Mouse (Mus musculus) lung, adult 2 months (tissue): ENCODE results near the gene Isoc2a. TPM values are rescaled to one million over a fixed set of nuclear protein-coding genes. Genes with fewer than 3 reads are reported as not detected.
A peak's percentile ranks its signal among the peaks of the same experiment; 100 is the strongest.

Source experiments
- DNase-seq: peaks from one replicate; pipeline ENCODE4 v3.0.0; 2022
- H3K4me1 ChIP-seq: fragments of 200-500 bp; 2 replicates; pipeline ENCODE4 v1.6.1; 2011; ENCODE audit warnings: low read length; ENCODE audit not compliant: control insufficient read depth, insufficient read depth
- H3K4me3 ChIP-seq: fragments of 200-500 bp; replicated peaks from 2 replicates; pipeline ENCODE3; 2011; ENCODE audit warnings: low read depth, mild to moderate bottlenecking, control low read depth, low read length; ENCODE audit errors: extremely low read depth
- CTCF ChIP-seq: fragments of 200-500 bp; IDR thresholded peaks from 2 replicates; pipeline ENCODE4 v1.5.1; 2011; ENCODE audit warnings: mild to moderate bottlenecking, low read length, control low read depth; ENCODE audit not compliant: insufficient read depth
- POLR2A ChIP-seq: fragments of 200-500 bp; IDR thresholded peaks from 2 replicates; pipeline ENCODE4 v1.6.1; 2011; ENCODE audit warnings: low read depth, mild to moderate bottlenecking, control low read depth, low read length, borderline replicate concordance; ENCODE audit errors: extremely low read depth
- WGBS: fragments of 180-500 bp; shearing (Covaris S2); methylation state at CpG from one replicate; pipeline ENCODE4 v1.1.7; 2018; 5-methylcytosine and 5-hydroxymethylcytosine counted together
- polyA plus RNA-seq: library from polyadenylated mRNA; depleted of rRNA; stranded (reverse); fragments of >200 nt; gene quantifications from 2 replicates; pipeline ENCODE4 v1.2.3, GENCODE M21; 2012; rRNA removed

Isoc2a gene
- polyA plus RNA-seq, 1 experiment, result 13.4 TPM

DNA sequence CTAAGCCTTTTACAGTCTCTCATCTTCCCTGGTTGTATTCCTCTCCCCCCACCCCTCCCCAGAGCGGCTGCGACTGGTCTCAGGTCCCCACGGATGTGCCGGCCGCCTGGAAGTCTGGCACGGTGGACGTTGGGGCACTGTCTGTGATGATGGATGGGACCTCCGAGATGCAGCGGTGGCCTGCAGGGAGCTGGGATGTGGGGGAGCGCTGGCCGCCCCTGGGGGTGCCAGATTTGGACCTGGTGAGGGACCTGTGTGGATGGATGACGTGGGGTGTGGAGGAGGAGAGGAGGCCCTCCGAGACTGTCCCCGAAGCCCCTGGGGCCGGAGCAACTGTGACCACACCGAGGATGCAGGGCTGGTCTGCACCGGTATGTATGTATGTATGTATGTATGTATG, 51.4 kb downstream of the Isoc2a start:
- no peaks in the 10 kb centered on the region; the same call in 1 of the 2 replicates for H3K4me1 ChIP-seq
- 51% methylated on average over 17 of the region's 17 CpGs for WGBS
- TF ChIP-seq POLR2A (no peak), CTCF (no peak)
- DNase-seq, result no peak
- no peak overlapping the region for H3K4me3 ChIP-seq

DNA sequence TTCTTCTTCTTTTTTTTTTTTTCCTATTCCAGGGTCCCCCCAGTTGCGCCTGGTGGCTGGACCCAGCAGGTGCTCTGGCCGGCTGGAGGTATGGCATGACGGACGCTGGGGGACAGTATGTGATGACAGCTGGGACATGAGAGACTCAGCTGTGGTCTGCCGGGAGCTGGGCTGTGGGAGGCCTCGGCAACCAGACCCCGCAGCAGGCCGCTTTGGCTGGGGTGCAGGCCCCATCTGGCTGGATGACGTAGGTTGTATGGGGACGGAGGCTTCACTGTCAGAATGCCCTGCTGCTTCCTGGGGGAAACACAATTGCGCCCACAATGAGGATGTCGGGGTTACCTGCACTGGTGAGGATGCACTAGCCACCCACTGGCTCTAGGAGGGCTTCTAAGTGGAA, 56.1 kb downstream of the Isoc2a start:
- no peak for DNase-seq
- WGBS, result 75% methylated on average over 12 of the region's 12 CpGs
- no peaks in the 10 kb centered on the region for H3K4me1 ChIP-seq
- TF ChIP-seq CTCF (no peak), POLR2A (no peak)
- no peak overlapping the region for H3K4me3 ChIP-seq

DNA sequence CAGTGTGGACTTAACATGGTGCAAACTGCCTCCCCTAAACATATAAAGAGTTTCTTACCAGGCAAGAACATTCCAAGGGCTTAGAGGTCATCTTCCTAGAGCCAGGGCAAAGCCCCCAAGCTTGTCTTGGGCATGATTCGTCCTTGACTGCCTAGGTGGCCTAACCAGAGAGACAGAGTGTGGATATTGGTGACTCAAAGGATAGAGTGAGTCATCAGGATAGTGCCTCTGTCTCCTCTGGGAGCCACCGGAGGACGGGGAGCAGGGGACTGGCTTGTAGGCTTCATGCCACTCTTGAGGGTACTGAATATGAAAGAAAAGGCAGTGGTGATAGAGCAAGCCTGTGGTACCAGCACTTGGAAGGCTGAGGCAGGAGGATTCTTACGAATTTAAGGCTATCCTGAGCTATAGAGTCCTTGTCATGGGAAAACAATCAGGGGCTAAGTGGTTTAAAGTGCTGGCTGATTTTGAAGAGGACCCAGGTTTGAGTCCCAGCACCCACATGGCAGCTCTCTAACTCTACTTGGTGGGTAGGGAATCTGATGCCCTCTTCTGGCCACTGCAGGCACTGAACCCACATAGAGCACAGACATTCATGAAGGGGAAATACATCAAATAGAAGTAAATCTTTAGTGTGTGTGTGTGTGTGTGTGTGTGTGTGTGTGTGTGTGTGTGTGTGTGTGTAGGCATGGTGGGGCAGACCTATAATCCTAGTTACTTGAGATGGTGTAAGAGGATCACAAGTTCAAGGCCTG, 57.4 kb downstream of the Isoc2a start:
- no peak overlapping the region for H3K4me3 ChIP-seq
- no peak for DNase-seq
- H3K4me1 ChIP-seq, result no peaks in the 10 kb centered on the region
- WGBS, result 76% methylated on average over 4 of the region's 4 CpGs
- no peak for TF ChIP-seq POLR2A
- no peak for TF ChIP-seq CTCF

DNA sequence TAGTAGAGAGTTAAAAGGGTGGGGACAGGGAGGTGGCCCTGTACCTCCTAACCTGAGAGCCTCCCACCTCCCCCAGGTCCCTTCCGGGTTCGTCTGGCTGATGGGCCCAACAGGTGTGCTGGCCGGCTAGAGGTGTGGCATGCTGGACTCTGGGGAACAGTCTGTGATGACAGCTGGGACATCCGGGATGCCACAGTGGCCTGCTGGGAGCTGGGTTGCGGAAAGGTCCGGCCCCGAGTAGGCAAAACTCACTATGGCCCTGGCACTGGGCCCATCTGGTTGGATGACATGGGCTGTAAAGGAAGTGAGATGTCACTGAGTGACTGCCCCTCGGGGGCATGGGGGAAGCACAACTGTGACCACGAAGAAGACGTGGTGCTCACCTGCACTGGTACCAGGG, 59.9 kb downstream of the Isoc2a start:
- no peak for DNase-seq
- Histone ChIP-seq H3K4me1 (no peaks in the 10 kb centered on the region), H3K4me3 (no peak overlapping the region)
- TF ChIP-seq POLR2A (no peak), CTCF (no peak)
- 53% methylated on average over 10 of the region's 10 CpGs for WGBS

DNA sequence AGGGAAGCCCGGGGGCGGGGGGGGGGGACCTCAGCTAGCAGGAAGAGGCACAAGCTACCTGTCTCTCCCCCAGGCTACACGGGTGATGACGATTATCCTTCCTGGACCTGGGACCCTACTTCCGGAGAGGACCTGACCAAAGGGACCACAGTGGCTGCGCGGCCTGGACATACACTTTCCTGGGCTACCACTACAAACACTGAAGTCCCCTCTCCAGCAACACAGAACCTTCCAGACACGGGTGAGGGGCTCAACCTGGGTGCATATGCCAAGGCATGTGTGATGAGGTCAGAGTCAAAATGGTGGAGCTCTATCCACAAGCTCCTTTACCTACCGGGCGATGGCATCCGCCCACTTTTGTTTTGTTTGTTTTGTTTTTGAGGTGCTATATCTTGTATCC, 60.4 kb downstream of the Isoc2a start:
- H3K4me3 ChIP-seq, result no peak overlapping the region
- no peak for TF ChIP-seq POLR2A
- TF ChIP-seq CTCF, result no peak
- no peaks in the 10 kb centered on the region for H3K4me1 ChIP-seq
- WGBS, result 67% methylated on average over 10 of the region's 11 CpGs
- no peak for DNase-seq

DNA sequence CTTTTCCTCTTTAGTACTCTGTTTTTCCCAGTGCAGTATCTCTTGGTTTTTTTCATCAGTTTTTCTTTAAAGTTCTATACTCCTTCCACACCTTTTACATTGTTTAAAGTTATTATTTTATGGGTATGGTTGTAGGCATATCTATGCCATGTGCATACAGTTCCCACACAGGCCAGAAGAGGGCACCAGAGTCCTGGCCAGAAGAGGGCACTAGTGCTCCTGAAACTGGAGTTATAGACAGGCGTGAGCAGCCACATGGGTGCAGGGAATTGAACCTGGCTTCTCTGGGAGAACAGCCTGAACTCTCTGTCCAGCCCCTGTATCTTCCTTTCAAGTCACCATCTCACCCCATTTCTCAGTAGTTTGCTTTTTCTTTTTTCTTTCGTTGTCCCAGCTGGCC, 61.5 kb downstream of the Isoc2a start:
- H3K4me1 ChIP-seq, result no peaks in the 10 kb centered on the region
- DNase-seq, result peak; percentile 77
- WGBS, result 24% methylated on average over 2 of the region's 2 CpGs
- TF ChIP-seq CTCF, result peak; percentile 87
- no peak for TF ChIP-seq POLR2A
- no peak overlapping the region for H3K4me3 ChIP-seq

DNA sequence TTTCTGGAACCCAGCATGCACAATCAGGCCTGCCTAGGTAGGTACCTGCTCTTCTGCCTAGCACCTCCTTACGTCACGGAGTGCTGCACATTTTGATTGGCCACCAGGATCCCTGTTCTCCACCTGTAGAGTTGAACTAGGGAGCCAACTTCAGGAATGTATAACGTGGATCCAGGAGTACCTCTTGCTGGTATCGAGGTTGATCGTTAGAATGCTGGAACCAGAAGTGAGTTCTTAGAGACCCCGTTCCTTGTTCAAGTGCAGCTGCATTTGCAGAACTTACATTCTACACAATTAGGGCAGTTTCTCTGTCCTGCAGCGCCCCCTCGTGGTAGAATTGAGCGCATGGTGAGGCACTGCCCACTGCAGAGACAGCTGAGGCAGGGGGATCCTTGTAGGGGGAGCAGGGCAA, 63.1 kb downstream of the Isoc2a start:
- H3K4me3 ChIP-seq, result no peak overlapping the region
- no peak for TF ChIP-seq POLR2A
- TF ChIP-seq CTCF, result peak; percentile 79
- WGBS, result 22% methylated on average over 9 of the region's 9 CpGs
- peak; percentile 80 for DNase-seq
- no peaks in the 10 kb centered on the region for H3K4me1 ChIP-seq

DNA sequence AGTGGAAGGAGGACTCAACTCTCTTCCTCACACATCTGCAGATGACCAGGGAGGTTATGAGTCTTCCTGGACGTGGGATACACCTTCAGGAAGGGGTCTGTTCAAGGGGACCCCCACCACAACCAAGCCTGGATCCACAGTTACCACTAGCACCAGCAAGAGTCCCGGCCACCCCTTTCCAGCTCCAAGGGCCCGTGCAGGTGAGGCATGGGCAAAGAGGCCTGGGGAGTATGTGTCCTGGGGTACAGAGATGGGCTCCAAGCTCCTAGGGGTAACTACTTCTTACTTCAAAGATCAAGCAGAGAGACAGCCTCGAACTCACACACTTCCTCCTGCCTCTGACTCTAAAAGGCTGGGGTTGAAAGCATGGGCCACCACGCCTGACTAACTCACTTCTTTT, 65.7 kb downstream of the Isoc2a start:
- TF ChIP-seq POLR2A (no peak), CTCF (no peak)
- H3K4me3 ChIP-seq, result no peak overlapping the region
- DNase-seq, result no peak
- 42% methylated on average over 5 of the region's 5 CpGs for WGBS
- H3K4me1 ChIP-seq, result no peaks in the 10 kb centered on the region

DNA sequence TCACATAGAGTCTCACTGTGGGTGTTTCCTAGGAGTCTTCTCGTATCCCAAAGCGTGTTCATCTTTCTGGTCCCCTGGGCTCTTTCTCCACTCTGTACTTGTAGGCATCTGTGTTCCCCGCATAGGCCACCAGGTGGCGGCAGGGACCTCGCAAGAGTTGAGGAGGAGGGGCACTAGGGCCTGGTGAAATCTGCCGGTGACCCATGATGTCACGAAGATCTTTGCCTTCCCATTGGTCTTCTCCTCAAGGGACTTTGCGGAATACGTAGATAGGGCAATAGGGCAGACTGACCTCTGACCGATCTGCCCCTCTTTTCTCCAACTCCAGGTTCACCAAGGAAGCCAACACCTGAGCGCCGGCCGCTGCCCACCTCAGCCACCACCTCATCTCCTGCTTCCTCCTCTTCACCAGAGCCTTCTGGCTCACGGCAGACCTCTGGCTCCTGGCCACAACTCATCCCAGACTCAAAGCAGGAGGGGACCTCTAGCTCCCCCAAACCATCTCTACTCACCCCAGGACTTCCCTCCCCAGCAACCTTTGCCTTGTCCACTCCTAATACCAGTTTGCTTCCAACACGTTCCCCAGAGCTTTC, 66.4 kb downstream of the Isoc2a start:
- DNase-seq, result peak; percentile 97
- H3K4me3 ChIP-seq, result peak overlapping the region; percentile 63
- 11% methylated on average over 15 of the region's 15 CpGs for WGBS

More for the DNA sequence above, 66.4 kb downstream of the Isoc2a start:
- TF ChIP-seq POLR2A (no peak), CTCF (peak; percentile 91)
- no peaks in the 10 kb centered on the region for H3K4me1 ChIP-seq

Other genes with a start within 250 kb of the Isoc2a start
- gene Tmem86b, start 245.7 kb upstream of the Isoc2a start, polyA plus RNA-seq, result 10.1 and 14.6 TPM in 2 replicates
- 99.0 and 112 TPM in 2 replicates for gene Ppp6r1, start 218.1 kb upstream of the Isoc2a start, polyA plus RNA-seq
- gene Hspbp1, start 192.1 kb upstream of the Isoc2a start, polyA plus RNA-seq, result 38.8 and 39.6 TPM in 2 replicates
- 4.1 and 4.9 TPM in 2 replicates for gene Brsk1, start 186.5 kb upstream of the Isoc2a start, polyA plus RNA-seq
- gene Tmem150b, start 151.9 kb upstream of the Isoc2a start, polyA plus RNA-seq, result 3.2 and 3.8 TPM in 2 replicates
- 92.5 and 104 TPM in 2 replicates for gene Kmt5c, start 137.0 kb upstream of the Isoc2a start, polyA plus RNA-seq
- 52.7 and 87.5 TPM in 2 replicates for gene Cox6b2, start 124.1 kb upstream of the Isoc2a start, polyA plus RNA-seq
- gene Fam71e2, start 105.9 kb upstream of the Isoc2a start, polyA plus RNA-seq, result not detected in 2 replicates
- 0.65 and 0.68 TPM in 2 replicates for gene Il11, start 94.3 kb upstream of the Isoc2a start, polyA plus RNA-seq
- not detected in 2 replicates for gene Tmem190, start 94.2 kb upstream of the Isoc2a start, polyA plus RNA-seq
- gene Tmem238, start 87.5 kb upstream of the Isoc2a start, polyA plus RNA-seq, result 59.4 and 97.7 TPM in 2 replicates
- gene Rpl28, start 84.3 kb upstream of the Isoc2a start, polyA plus RNA-seq, result 171 and 204 TPM in 2 replicates
- gene Ube2s, start 64.6 kb upstream of the Isoc2a start, polyA plus RNA-seq, result 135 and 210 TPM in 2 replicates
- 2.5 and 3.4 TPM in 2 replicates for gene Shisa7, start 32.5 kb upstream of the Isoc2a start, polyA plus RNA-seq
- gene Isoc2b, start 6.9 kb upstream of the Isoc2a start, polyA plus RNA-seq, result 14.1 and 22.3 TPM in 2 replicates
- gene Gm36210, start 29.4 kb downstream of the Isoc2a start, polyA plus RNA-seq, result 0.15 and 0.20 TPM in 2 replicates
- 20.6 and 24.7 TPM in 2 replicates for gene Zfp628, start 38.1 kb downstream of the Isoc2a start, polyA plus RNA-seq
- gene Nat14, start 44.9 kb downstream of the Isoc2a start, polyA plus RNA-seq, result 7.1 and 7.6 TPM in 2 replicates
- 7.5 and 8.0 TPM in 2 replicates for gene Ssc5d, start 48.6 kb downstream of the Isoc2a start, polyA plus RNA-seq
- 5.6 and 24.2 TPM in 2 replicates for gene Sbk2, start 87.3 kb downstream of the Isoc2a start, polyA plus RNA-seq
- 6.5 and 9.0 TPM in 2 replicates for gene Sbk3, start 94.0 kb downstream of the Isoc2a start, polyA plus RNA-seq
- gene Zfp579, start 119.0 kb downstream of the Isoc2a start, polyA plus RNA-seq, result 84.1 and 90.7 TPM in 2 replicates
- gene Zfp524, start 137.3 kb downstream of the Isoc2a start, polyA plus RNA-seq, result 37.0 and 43.5 TPM in 2 replicates
- 32.2 and 33.9 TPM in 2 replicates for gene Fiz1, start 137.5 kb downstream of the Isoc2a start, polyA plus RNA-seq
- not detected in 2 replicates for gene Gm44973, start 138.3 kb downstream of the Isoc2a start, polyA plus RNA-seq
- 43.2 and 47.9 TPM in 2 replicates for gene Zfp865, start 143.2 kb downstream of the Isoc2a start, polyA plus RNA-seq
- 0.90 and 0.97 TPM in 2 replicates for gene Ccdc106, start 143.4 kb downstream of the Isoc2a start, polyA plus RNA-seq
- gene 4632433K11Rik, start 157.0 kb downstream of the Isoc2a start, polyA plus RNA-seq, result not detected in 2 replicates
- gene Zfp784, start 161.3 kb downstream of the Isoc2a start, polyA plus RNA-seq, result 5.2 and 6.9 TPM in 2 replicates
- gene Zfp580, start 174.4 kb downstream of the Isoc2a start, polyA plus RNA-seq, result 36.0 and 37.9 TPM in 2 replicates
- gene U2af2, start 185.0 kb downstream of the Isoc2a start, polyA plus RNA-seq, result 145 and 189 TPM in 2 replicates
- 151 and 160 TPM in 2 replicates for gene Epn1, start 203.1 kb downstream of the Isoc2a start, polyA plus RNA-seq
- gene Rfpl4, start 239.8 kb downstream of the Isoc2a start, polyA plus RNA-seq, result not detected in 2 replicates
- 0.24 TPM in 1 of 2 replicates, not detected in the other for gene Rasl2-9, start 248.8 kb downstream of the Isoc2a start, polyA plus RNA-seq